Mouse (Mus musculus) heart, embryonic 14.5 days (tissue): Measurements from ENCODE around the gene Gm10964. TPM values are rescaled to one million over a fixed set of nuclear protein-coding genes. Genes with fewer than 3 reads are reported as not detected.

Experiments used
- ATAC-seq: fragments of 200-750 bp; cut with Nextera tagmentation; 2 replicates; pipeline ENCODE4 v1.8.0; 2017; ENCODE audit warnings: low read depth, moderate TSS enrichment; ENCODE audit not compliant: insufficient number of reproducible peaks, insufficient read depth, low FRiP score
- H3K27ac ChIP-seq, 2 experiments: fragments of 200-500 bp in 1 of 2; fragments of 300-500 bp in 1 of 2; sonication (generic) in 1 of 2; replicated peaks in 1 of 2; 2 replicates each; pipeline ENCODE4 v1.5.1; 2012 to 2014; ENCODE audit warnings: low read depth in 2 of 2, low read length in 2 of 2, control low read depth in 1 of 2, mild to moderate bottlenecking in 1 of 2, mixed read lengths in 1 of 2; ENCODE audit not compliant: control insufficient read depth in 1 of 2, insufficient read depth in 1 of 2
- H3K27me3 ChIP-seq: fragments of 300-500 bp; sonication (generic); 2 replicates; pipeline ENCODE4 v1.6.1; 2014; ENCODE audit warnings: mild to moderate bottlenecking, low read length, control low read depth; ENCODE audit not compliant: control insufficient read depth, insufficient read depth
- H3K36me3 ChIP-seq: fragments of 300-500 bp; sonication (generic); 2 replicates; pipeline ENCODE4 v1.6.1; 2014; ENCODE audit warnings: mild to moderate bottlenecking, control low read depth, low read length, mixed read lengths; ENCODE audit not compliant: control insufficient read depth, insufficient read depth
- H3K4me1 ChIP-seq, 2 experiments: fragments of 200-500 bp in 1 of 2; fragments of 300-500 bp in 1 of 2; sonication (generic) in 1 of 2; 2 replicates each; pipeline ENCODE4 v1.6.1; 2012 to 2014; ENCODE audit warnings: low read length in 2 of 2, control low read depth in 1 of 2, mixed read lengths in 1 of 2; ENCODE audit not compliant: control insufficient read depth in 2 of 2, insufficient read depth in 2 of 2
- H3K4me2 ChIP-seq: fragments of 300-500 bp; sonication (generic); 2 replicates; pipeline ENCODE4 v1.6.1; 2014; ENCODE audit warnings: mild to moderate bottlenecking, low read length
- H3K4me3 ChIP-seq, 2 experiments: fragments of 200-500 bp in 1 of 2; fragments of 300-500 bp in 1 of 2; sonication (generic) in 1 of 2; 2 replicates each; pipeline ENCODE4 v1.5.1; 2012 to 2014; ENCODE audit warnings: low read length in 2 of 2, mild to moderate bottlenecking in 2 of 2, control low read depth in 1 of 2, low read depth in 1 of 2, moderate library complexity in 1 of 2; ENCODE audit not compliant: control insufficient read depth in 1 of 2, insufficient read depth in 1 of 2
- H3K9ac ChIP-seq: fragments of 300-500 bp; sonication (generic); 2 replicates; pipeline ENCODE4 v1.6.1; 2014; ENCODE audit warnings: mild to moderate bottlenecking, low read length
- H3K9me3 ChIP-seq: fragments of 300-500 bp; sonication (generic); 2 replicates; pipeline ENCODE4 v1.6.1; 2016; ENCODE audit warnings: low read length, control low read depth; ENCODE audit not compliant: control insufficient read depth
- WGBS: fragments of 180-500 bp; shearing (Covaris S2); extraction: QIAGEN DNeasy Blood & Tissue Kit; methylation state at CpG from one replicate; pipeline ENCODE4 v1.1.7; 2014; 5-methylcytosine and 5-hydroxymethylcytosine counted together
- polyA plus RNA-seq: library from polyadenylated mRNA; unstranded; fragments of >200 nt; fragmentation: Nextera tagmentation; extraction: Ambion mirVana; gene quantifications from 2 replicates; pipeline ENCODE4 v1.2.1, GENCODE M21; 2014

Gm10964 gene
- polyA plus RNA-seq, 1 experiment from 2014 or later: not detected

GRCm38 (mm10) chr3:103780777-103781176 is 41.6 kb downstream of the Gm10964 start:
- WGBS: 67% methylated on average over 5 of the region's 5 CpGs
- Histone ChIP-seq H3K9ac (no peak overlapping the region), H3K27me3 (no peaks in the 10 kb centered on the region), H3K36me3 (peaks cover 22% of the 10 kb centered on the region), H3K9me3 (no peaks in the 10 kb centered on the region), H3K4me2 (no peak overlapping the region), H3K27ac (no peak overlapping the region), H3K4me3 (no peak overlapping the region), H3K4me1 (peaks cover 2 to 16% of the 10 kb centered on the region in 2 experiments; a peak in 3 of 4 replicates)
- ATAC-seq: no peak

- Histone ChIP-seq H3K4me3 (no peak overlapping the region), H3K27me3 (no peaks in the 10 kb centered on the region), H3K27ac (no peak overlapping the region), H3K4me1 (peaks cover 2 to 19% of the 10 kb centered on the region in 2 experiments; a peak in 3 of 4 replicates), H3K9ac (no peak overlapping the region), H3K36me3 (peaks cover 3% of the 10 kb centered on the region), H3K4me2 (no peak overlapping the region), H3K9me3 (no peaks in the 10 kb centered on the region)
- WGBS: 92% methylated on average over 4 of the region's 4 CpGs
- no peak for ATAC-seq
Observed at GRCm38 (mm10) chr3:103782844-103783609, 43.9 kb downstream of the Gm10964 start.

- H3K27ac ChIP-seq: no peak overlapping the region
- no peak overlapping the region for H3K4me3 ChIP-seq
- H3K4me1 ChIP-seq: peaks cover 3 to 30% of the 10 kb centered on the region in 2 experiments
- no peaks in the 10 kb centered on the region for H3K36me3 ChIP-seq
- WGBS: 62% methylated on average over 7 of the region's 7 CpGs
- ATAC-seq: no peak
- H3K9ac ChIP-seq: no peak overlapping the region
- no peaks in the 10 kb centered on the region for H3K27me3 ChIP-seq
- no peak overlapping the region for H3K4me2 ChIP-seq
- H3K9me3 ChIP-seq: no peaks in the 10 kb centered on the region
Observed at GRCm38 (mm10) chr3:103787225-103787624, 48.1 kb downstream of the Gm10964 start.

- Histone ChIP-seq H3K27ac (peak overlapping the region in 1 of 2 experiments; percentile 86; a peak in 1 of 4 replicates), H3K9ac (no peak overlapping the region), H3K27me3 (no peaks in the 10 kb centered on the region), H3K4me1 (peaks cover 3 to 30% of the 10 kb centered on the region in 2 experiments), H3K4me2 (peak overlapping the region; percentile 73), H3K36me3 (no peaks in the 10 kb centered on the region), H3K4me3 (peak overlapping the region in 1 of 2 experiments; percentile 93; a peak in 1 of 4 replicates), H3K9me3 (no peaks in the 10 kb centered on the region)
- no peak for ATAC-seq
- 78% methylated on average over 7 of the region's 7 CpGs for WGBS
Observed at GRCm38 (mm10) chr3:103789096-103789495, 49.9 kb downstream of the Gm10964 start.

- Histone ChIP-seq H3K4me3 (peak overlapping the region; percentile 81 to 93), H3K27ac (peak overlapping the region; percentile 66 to 86), H3K9ac (peak overlapping the region; percentile 96), H3K27me3 (no peaks in the 10 kb centered on the region), H3K36me3 (no peaks in the 10 kb centered on the region), H3K4me2 (peak overlapping the region; percentile 73), H3K4me1 (peaks cover 3 to 28% of the 10 kb centered on the region in 2 experiments), H3K9me3 (no peaks in the 10 kb centered on the region)
- ATAC-seq: no peak
- WGBS: under 1% methylated on average over 14 of the region's 14 CpGs
Observed at GRCm38 (mm10) chr3:103789891-103790345, 50.8 kb downstream of the Gm10964 start.

GRCm38 (mm10) chr3:103790346-103791145 is 51.4 kb downstream of the Gm10964 start:
- Histone ChIP-seq H3K4me3 (peak overlapping the region; percentile 81 to 93), H3K27me3 (no peaks in the 10 kb centered on the region), H3K27ac (peak overlapping the region; percentile 66 to 86), H3K9me3 (no peaks in the 10 kb centered on the region), H3K4me1 (peaks cover 3 to 26% of the 10 kb centered on the region in 2 experiments), H3K9ac (peak overlapping the region; percentile 96), H3K4me2 (peak overlapping the region; percentile 73), H3K36me3 (no peaks in the 10 kb centered on the region)
- under 1% methylated on average over 38 of the region's 61 CpGs for WGBS
- ATAC-seq: peak; percentile 69

- Histone ChIP-seq H3K9ac (peak within 1 kb of the TSS; percentile 96), H3K27ac (peak within 1 kb of the TSS; percentile 80 to 86), H3K4me1 (peaks cover 3 to 26% of the 10 kb centered on the region in 2 experiments), H3K4me3 (peak within 1 kb of the TSS; percentile 81 to 93), H3K27me3 (no peaks in the 10 kb centered on the region), H3K4me2 (peak within 1 kb of the TSS; percentile 73), H3K9me3 (no peaks in the 10 kb centered on the region), H3K36me3 (no peaks in the 10 kb centered on the region)
- WGBS: 8% methylated on average over 49 of the region's 49 CpGs
- ATAC-seq: peak; percentile 94
Observed at GRCm38 (mm10) chr3:103791230-103792110, 52.3 kb downstream of the Gm10964 start, which contains the start of gene Hipk1. Gene Hipk1, minus strand, starts transcription at chr3:103791563.
